Mouse (Mus musculus) liver, postnatal 0 days (tissue): Measurements from ENCODE around the gene Lrrc39.

Source experiments
- CTCF ChIP-seq: sonication (generic); IDR thresholded peaks from 2 replicates; pipeline ENCODE4 v1.5.1; 2016; ENCODE audit warnings: antibody characterized with exemption, low read depth
- EP300 ChIP-seq: IDR thresholded peaks from 2 replicates; pipeline ENCODE4 v1.6.1; 2016; ENCODE audit warnings: antibody characterized with exemption, low read depth, mild to moderate bottlenecking

DNA sequence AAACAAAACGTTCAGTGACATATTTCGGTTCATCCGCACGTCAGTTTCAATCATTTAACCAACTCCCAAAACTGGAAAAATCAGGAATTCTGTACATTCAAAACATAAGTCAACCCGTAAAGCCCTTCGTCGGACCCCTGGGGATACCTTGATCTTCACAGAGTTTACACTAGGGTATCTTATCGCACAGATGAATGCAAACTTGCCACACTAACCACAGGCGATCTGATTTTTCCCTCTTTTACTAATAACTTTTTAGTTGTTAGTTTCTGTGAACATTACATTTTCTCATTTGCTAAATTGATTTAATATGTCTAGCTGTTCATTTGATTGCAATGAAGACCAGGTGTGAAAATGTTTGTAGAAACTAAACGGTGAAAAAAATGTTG, 32.8 kb downstream of the Lrrc39 start:
- no peak for TF ChIP-seq CTCF
- no peak for TF ChIP-seq EP300
